Mouse (Mus musculus): ENCODE measurements around the gene Nrp2.

The Nrp2 gene

GRCm38 (mm10) chr1:62825822-62826765, 123.0 kb downstream of the Nrp2 start:
- DNase-seq: no peak

GRCm38 (mm10) chr1:62827316-62827715, 124.2 kb downstream of the Nrp2 start:
- DNase-seq: no peak

GRCm38 (mm10) chr1:62828156-62828555, 125.1 kb downstream of the Nrp2 start:
- DNase-seq: no peak

GRCm38 (mm10) chr1:62829690-62830417, 126.8 kb downstream of the Nrp2 start:
- DNase-seq: peak; percentile 12

GRCm38 (mm10) chr1:62830418-62830769, 127.3 kb downstream of the Nrp2 start:
- no peak for DNase-seq

GRCm38 (mm10) chr1:62831725-62832455, 128.8 kb downstream of the Nrp2 start:
- DNase-seq: no peak

- DNase-seq: no peak
Measured at GRCm38 (mm10) chr1:62833356-62833755, 130.3 kb downstream of the Nrp2 start.

- DNase-seq: no peak
Measured at GRCm38 (mm10) chr1:62834443-62835185, 131.5 kb downstream of the Nrp2 start.

- no peak for DNase-seq
Measured at GRCm38 (mm10) chr1:62838083-62838482, 135.0 kb downstream of the Nrp2 start.

GRCm38 (mm10) chr1:62838631-62839030, 135.5 kb downstream of the Nrp2 start:
- DNase-seq: no peak

GRCm38 (mm10) chr1:62843215-62843614, 140.1 kb downstream of the Nrp2 start:
- no peak for DNase-seq

GRCm38 (mm10) chr1:62850990-62851940, 148.2 kb downstream of the Nrp2 start:
- DNase-seq: no peak

GRCm38 (mm10) chr1:62853362-62853761, 150.3 kb downstream of the Nrp2 start:
- no peak for DNase-seq

GRCm38 (mm10) chr1:62853996-62854395, 150.9 kb downstream of the Nrp2 start:
- DNase-seq: no peak

- DNase-seq: no peak
Measured at GRCm38 (mm10) chr1:62859098-62859497, 156.0 kb downstream of the Nrp2 start.

GRCm38 (mm10) chr1:62859556-62860300, 156.6 kb downstream of the Nrp2 start:
- DNase-seq: no peak

GRCm38 (mm10) chr1:62860327-62860726, 157.2 kb downstream of the Nrp2 start:
- DNase-seq: no peak

GRCm38 (mm10) chr1:62860788-62861187, 157.7 kb downstream of the Nrp2 start:
- DNase-seq: no peak
